Mouse (Mus musculus) kidney, embryonic 14.5 days (tissue): ENCODE data around the gene Incenp. TPM values are rescaled to one million over a fixed set of nuclear protein-coding genes. Genes with fewer than 3 reads are reported as not detected.

Source experiments
- ATAC-seq: fragments of 200-750 bp; cut with Nextera tagmentation; 2 replicates; pipeline ENCODE4 v1.8.0; 2017; ENCODE audit warnings: moderate number of reproducible peaks, mild to moderate bottlenecking, moderate TSS enrichment, moderate library complexity; ENCODE audit not compliant: low FRiP score, low TSS enrichment
- H3K27ac ChIP-seq: fragments of 300-500 bp; sonication (generic); 2 replicates; pipeline ENCODE4 v1.5.1; 2014; ENCODE audit warnings: low read depth, mild to moderate bottlenecking, low read length, moderate library complexity, mixed read lengths
- H3K27me3 ChIP-seq: fragments of 300-500 bp; sonication (generic); 2 replicates; pipeline ENCODE4 v1.6.1; 2014; ENCODE audit warnings: mild to moderate bottlenecking, low read length; ENCODE audit not compliant: control insufficient read depth, insufficient read depth
- H3K36me3 ChIP-seq: fragments of 300-500 bp; sonication (generic); 2 replicates; pipeline ENCODE4 v1.6.1; 2014; ENCODE audit warnings: low read length, mixed read lengths; ENCODE audit not compliant: control insufficient read depth, insufficient read depth
- H3K4me1 ChIP-seq: fragments of 300-500 bp; sonication (generic); 2 replicates; pipeline ENCODE4 v1.6.1; 2014; ENCODE audit warnings: low read length, mixed read lengths; ENCODE audit not compliant: control insufficient read depth, insufficient read depth
- H3K4me2 ChIP-seq: fragments of 300-500 bp; sonication (generic); replicated peaks from 2 replicates; pipeline ENCODE4 v1.6.1; 2014; ENCODE audit warnings: low read depth, mild to moderate bottlenecking, low read length
- H3K4me3 ChIP-seq: fragments of 300-500 bp; sonication (generic); 2 replicates; pipeline ENCODE4 v1.5.1; 2014; ENCODE audit warnings: mild to moderate bottlenecking, low read length
- H3K9ac ChIP-seq: fragments of 300-500 bp; sonication (generic); 2 replicates; pipeline ENCODE4 v1.6.1; 2014; ENCODE audit warnings: low read depth, mild to moderate bottlenecking, low read length, moderate library complexity
- H3K9me3 ChIP-seq: fragments of 300-500 bp; sonication (generic); 2 replicates; pipeline ENCODE4 v1.6.1; 2016; ENCODE audit warnings: low read length; ENCODE audit not compliant: control insufficient read depth
- WGBS: fragments of 180-500 bp; shearing (Covaris S2); extraction: QIAGEN DNeasy Blood & Tissue Kit; methylation state at CpG from one replicate; pipeline ENCODE4 v1.1.7; 2014; 5-methylcytosine and 5-hydroxymethylcytosine counted together
- polyA plus RNA-seq: library from polyadenylated mRNA; unstranded; fragments of >200 nt; fragmentation: Nextera tagmentation; extraction: Ambion mirVana; gene quantifications from 2 replicates; pipeline ENCODE4 v1.2.1, GENCODE M21; 2014

Gene Incenp
- polyA plus RNA-seq, 1 experiment from 2014 or later = 104 TPM

- no peaks in the 10 kb centered on the region for H3K27me3 ChIP-seq
- no peak overlapping the region for H3K4me2 ChIP-seq
- no peak overlapping the region for H3K4me3 ChIP-seq
- H3K4me1 ChIP-seq = peaks cover 25% of the 10 kb centered on the region
- no peak overlapping the region for H3K27ac ChIP-seq
- 28% methylated on average over 2 of the region's 2 CpGs for WGBS
- ATAC-seq = no peak
- no peaks in the 10 kb centered on the region for H3K9me3 ChIP-seq
- no peak overlapping the region for H3K9ac ChIP-seq
- no peaks in the 10 kb centered on the region for H3K36me3 ChIP-seq
These were observed 22.9 kb upstream of the Incenp start for GRCm38 (mm10) chr19:9922228-9922627.

DNA sequence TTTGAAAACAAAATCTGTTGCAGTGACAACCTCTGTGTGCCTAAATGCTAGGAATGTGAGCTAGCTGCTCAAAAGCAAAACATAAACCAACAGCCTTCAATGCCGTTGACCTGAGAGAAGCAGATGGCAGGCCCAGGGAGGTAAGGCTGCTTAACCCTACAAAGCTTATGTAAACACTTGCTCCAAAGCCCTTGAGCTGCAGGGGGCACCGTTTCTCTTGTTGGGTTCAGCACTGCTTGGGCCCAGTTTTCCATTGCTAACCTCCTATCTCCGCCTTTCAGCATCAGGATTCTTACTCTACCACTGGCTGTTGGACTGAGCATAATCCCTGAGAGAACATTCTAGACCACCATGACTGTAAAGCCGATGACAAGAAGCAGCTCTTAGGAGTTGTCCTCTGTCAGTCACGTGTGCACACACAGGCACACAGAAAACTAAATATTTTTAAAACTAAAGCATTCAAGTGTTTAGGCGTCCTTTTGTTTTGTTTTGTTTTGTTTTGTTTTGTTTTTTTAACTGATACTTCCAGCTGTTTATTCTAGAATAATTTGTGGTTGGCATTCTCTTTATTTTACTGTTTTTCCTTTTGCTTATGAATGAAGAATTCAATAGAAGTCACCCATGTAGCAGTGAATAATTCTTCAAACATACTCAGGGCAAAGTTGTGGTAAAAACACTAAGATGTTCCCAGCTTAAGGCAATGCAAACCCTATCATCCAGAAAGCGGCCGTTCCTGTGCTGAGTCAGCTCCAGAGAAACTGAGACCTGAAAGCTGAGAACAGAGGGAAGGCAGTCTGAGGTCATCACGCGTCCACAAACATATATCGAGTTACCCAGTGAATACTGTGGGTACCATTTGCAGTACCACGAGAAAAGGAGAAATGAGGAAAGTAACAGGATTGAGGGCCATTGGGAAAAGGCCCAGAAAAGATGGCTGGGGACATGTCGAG is 21.8 kb upstream of the Incenp start:
- Histone ChIP-seq H3K9ac (no peak overlapping the region), H3K4me3 (no peak overlapping the region), H3K4me1 (peaks cover 25% of the 10 kb centered on the region), H3K9me3 (no peaks in the 10 kb centered on the region), H3K4me2 (no peak overlapping the region), H3K27ac (no peak overlapping the region), H3K36me3 (no peaks in the 10 kb centered on the region), H3K27me3 (no peaks in the 10 kb centered on the region)
- 27% methylated on average over 13 of the region's 13 CpGs for WGBS
- peak; percentile 58; the same call in 1 of the 2 replicates for ATAC-seq

DNA sequence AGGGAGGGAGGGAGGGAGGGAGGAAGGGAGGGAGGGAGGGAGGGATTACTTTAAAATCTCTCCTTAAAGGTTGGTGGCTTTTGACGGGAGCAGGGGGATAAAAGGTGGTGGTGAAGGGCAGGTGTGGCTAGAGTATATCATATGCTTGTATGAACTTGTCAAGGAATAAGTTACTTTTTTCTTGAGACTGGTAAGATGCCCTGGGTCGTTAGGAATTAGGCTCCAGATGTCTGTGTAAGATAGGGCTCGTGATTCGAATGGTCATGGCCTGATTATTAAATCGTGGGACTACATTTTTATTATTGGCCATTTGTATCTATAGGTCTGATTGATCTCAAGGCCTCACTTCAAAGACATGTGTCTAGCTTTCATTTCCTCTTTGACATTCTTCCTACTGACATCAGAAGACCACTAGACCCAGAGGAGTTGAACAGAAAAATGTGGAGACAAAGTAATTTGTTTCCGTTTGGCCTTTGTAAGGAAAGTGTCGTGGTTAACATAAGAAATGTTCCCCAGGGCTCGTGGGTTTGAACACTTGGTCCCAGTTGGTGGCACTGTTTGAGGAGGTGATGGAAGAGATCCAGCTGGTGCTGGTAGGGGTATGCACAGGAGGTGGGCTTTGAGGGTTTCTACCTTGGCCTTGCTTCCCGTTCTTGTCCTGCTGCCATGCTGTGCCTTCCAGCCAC is 19.0 kb upstream of the Incenp start:
- WGBS = 52% methylated on average over 9 of the region's 9 CpGs
- H3K4me3 ChIP-seq = no peak overlapping the region
- ATAC-seq = no peak

GRCm38 (mm10) chr19:9917727-9918126 is 18.4 kb upstream of the Incenp start:
- Histone ChIP-seq H3K9me3 (no peaks in the 10 kb centered on the region), H3K27ac (no peak overlapping the region), H3K4me2 (no peak overlapping the region), H3K36me3 (no peaks in the 10 kb centered on the region), H3K27me3 (no peaks in the 10 kb centered on the region), H3K9ac (no peak overlapping the region), H3K4me3 (no peak overlapping the region), H3K4me1 (peaks cover 16% of the 10 kb centered on the region)
- 71% methylated on average over 4 of the region's 4 CpGs for WGBS
- no peak for ATAC-seq

More for the DNA sequence above, 19.0 kb upstream of the Incenp start:
- no peaks in the 10 kb centered on the region for H3K27me3 ChIP-seq
- no peak overlapping the region for H3K4me2 ChIP-seq
- H3K9ac ChIP-seq = no peak overlapping the region
- H3K36me3 ChIP-seq = no peaks in the 10 kb centered on the region
- H3K9me3 ChIP-seq = no peaks in the 10 kb centered on the region
- H3K27ac ChIP-seq = no peak overlapping the region
- H3K4me1 ChIP-seq = peaks cover 16% of the 10 kb centered on the region

DNA sequence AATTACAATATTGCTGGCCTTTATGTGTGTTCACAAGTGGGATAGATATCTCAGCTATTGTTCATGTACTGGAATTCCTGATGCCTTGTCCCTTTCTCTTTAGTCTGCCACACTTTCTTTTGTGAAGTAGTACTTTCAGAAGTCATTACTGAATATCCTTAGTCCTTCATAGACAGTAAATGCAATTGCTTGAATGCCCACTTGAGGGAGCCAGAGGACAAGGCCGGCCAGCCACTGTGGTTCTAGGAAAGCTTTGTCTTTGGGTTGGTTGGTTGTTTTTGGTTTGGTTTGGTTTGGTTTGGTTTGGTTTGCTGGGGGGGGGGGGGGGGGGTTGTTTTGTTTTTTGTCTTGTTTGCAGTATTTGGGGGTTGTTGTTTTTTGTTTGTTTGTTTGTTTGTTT is 16.6 kb upstream of the Incenp start:
- WGBS = 5% methylated on average over 1 of the region's 1 CpGs
- no peaks in the 10 kb centered on the region for H3K36me3 ChIP-seq
- H3K4me2 ChIP-seq = no peak overlapping the region
- peaks cover 5% of the 10 kb centered on the region; the same call in 1 of the 2 replicates for H3K4me1 ChIP-seq
- ATAC-seq = no peak
- H3K9me3 ChIP-seq = no peaks in the 10 kb centered on the region
- no peak overlapping the region for H3K4me3 ChIP-seq
- H3K27ac ChIP-seq = no peak overlapping the region
- H3K27me3 ChIP-seq = no peaks in the 10 kb centered on the region
- H3K9ac ChIP-seq = no peak overlapping the region

DNA sequence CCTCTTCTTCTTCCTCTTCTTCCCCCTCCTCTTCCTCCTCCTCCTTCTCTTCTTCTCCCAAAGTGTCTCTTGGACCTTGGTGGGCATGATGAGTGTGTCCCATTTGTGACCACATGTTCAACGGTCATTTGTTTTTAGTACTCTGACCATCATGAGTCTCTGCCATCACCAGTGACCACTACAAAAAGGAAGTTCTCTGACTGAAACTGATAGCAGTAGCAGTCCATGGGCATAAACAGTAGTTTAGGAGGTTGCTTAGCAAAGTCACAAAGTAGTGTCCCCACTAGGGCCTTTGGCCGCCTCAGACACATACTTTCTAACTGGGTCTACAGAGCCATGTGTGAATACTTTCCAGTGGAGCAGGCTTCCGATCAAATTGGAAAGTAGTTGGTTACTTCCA is 15.0 kb upstream of the Incenp start:
- Histone ChIP-seq H3K9me3 (no peaks in the 10 kb centered on the region), H3K36me3 (no peaks in the 10 kb centered on the region), H3K27me3 (no peaks in the 10 kb centered on the region), H3K4me1 (no peaks in the 10 kb centered on the region), H3K27ac (no peak overlapping the region), H3K4me3 (no peak overlapping the region), H3K4me2 (no peak overlapping the region), H3K9ac (no peak overlapping the region)
- no peak for ATAC-seq
- WGBS = 82% methylated on average over 3 of the region's 3 CpGs

GRCm38 (mm10) chr19:9913784-9914183 is 14.4 kb upstream of the Incenp start:
- Histone ChIP-seq H3K36me3 (no peaks in the 10 kb centered on the region), H3K27ac (no peak overlapping the region), H3K4me1 (no peaks in the 10 kb centered on the region), H3K4me2 (no peak overlapping the region), H3K27me3 (no peaks in the 10 kb centered on the region), H3K9me3 (no peaks in the 10 kb centered on the region), H3K4me3 (no peak overlapping the region), H3K9ac (no peak overlapping the region)
- WGBS = 88% methylated on average over 5 of the region's 5 CpGs
- no peak for ATAC-seq

GRCm38 (mm10) chr19:9911314-9911754 is 12.0 kb upstream of the Incenp start:
- Histone ChIP-seq H3K27me3 (no peaks in the 10 kb centered on the region), H3K27ac (no peak overlapping the region), H3K36me3 (no peaks in the 10 kb centered on the region), H3K9me3 (no peaks in the 10 kb centered on the region), H3K4me2 (no peak overlapping the region), H3K4me3 (no peak overlapping the region), H3K4me1 (no peaks in the 10 kb centered on the region), H3K9ac (no peak overlapping the region)
- peak; percentile 79; the same call in 1 of the 2 replicates for ATAC-seq
- WGBS = 13% methylated on average over 6 of the region's 6 CpGs

DNA sequence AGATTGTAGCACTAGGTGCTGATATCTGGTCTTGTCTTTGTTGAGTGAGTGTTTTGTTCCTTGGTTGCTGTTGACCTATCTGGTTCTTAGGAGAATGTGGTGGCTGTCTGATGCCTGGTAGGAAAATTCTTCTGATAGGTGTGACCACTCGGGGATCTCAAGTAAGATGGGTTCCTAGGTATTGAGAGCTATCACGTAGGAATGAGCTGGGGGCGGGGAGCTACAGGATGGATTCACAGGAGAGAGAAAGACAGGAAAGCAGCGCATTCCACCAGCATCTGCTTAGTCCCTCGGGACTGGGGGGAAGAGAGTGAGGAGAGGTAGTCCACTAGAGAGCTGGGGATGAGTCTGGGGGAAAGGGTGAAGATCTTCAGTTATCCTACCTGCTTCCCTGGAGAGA is 10.0 kb upstream of the Incenp start:
- Histone ChIP-seq H3K9ac (no peak overlapping the region), H3K4me2 (no peak overlapping the region), H3K9me3 (no peaks in the 10 kb centered on the region), H3K27me3 (no peaks in the 10 kb centered on the region), H3K4me3 (no peak overlapping the region), H3K4me1 (no peaks in the 10 kb centered on the region), H3K27ac (no peak overlapping the region), H3K36me3 (no peaks in the 10 kb centered on the region)
- 79% methylated on average over 5 of the region's 5 CpGs for WGBS
- no peak for ATAC-seq
